Mouse (Mus musculus): ENCODE data around the gene Elf1. TPM values are rescaled to one million over a fixed set of nuclear protein-coding genes. Genes with fewer than 3 reads are reported as not detected.
A peak's percentile ranks its signal among the peaks of the same experiment; 100 is the strongest.

The Elf1 gene
- total and polyA plus RNA-seq, 3 experiments: 21.5 to 43.1 (median 24.2) TPM

DNA sequence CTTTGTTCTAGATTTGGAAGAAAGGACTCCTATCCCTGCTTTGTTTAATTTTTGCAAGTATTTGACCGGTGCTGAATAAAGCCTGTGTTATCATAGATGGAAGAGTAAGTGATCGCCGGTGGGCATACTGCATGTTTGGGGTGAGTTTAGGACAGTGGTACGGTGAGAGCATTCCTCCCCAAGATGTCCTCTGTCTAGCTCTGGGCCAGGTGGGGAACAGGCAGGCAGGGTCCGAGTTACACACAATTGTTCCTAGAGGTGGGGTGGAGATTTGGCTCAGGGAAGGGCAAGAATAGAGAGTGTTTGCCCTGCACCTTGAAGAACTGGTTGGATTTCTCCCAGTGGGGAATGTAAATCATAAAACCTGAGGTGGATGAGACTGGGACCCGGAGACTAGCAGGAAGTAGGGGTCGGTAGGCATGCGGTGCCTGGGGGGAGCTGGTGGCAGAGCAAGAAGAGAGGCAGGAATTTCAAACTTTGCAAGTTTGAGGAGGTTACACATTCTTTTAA, 2.7 kb downstream of the Elf1 start:
- Histone ChIP-seq H3K36me3 (ENCODE audit: control insufficient read depth in 1 of 2, insufficient read depth in 2 of 2, low read length in 2 of 2) (peaks cover 0 to 13% of the 10 kb centered on the region in 2 experiments; a peak in 2 of 4 replicates), H3K27me3 (ENCODE audit: control insufficient read depth in 1 of 2, insufficient read depth in 2 of 2, low read length in 2 of 2) (no peaks in the 10 kb centered on the region), H3K9me3 (replicated peaks; ENCODE audit: insufficient read depth, low read length) (no peaks in the 10 kb centered on the region), H3K27ac (ENCODE audit: control insufficient read depth, low read depth, low read length) (no peak overlapping the region), H3K79me2 (ENCODE audit: control insufficient read depth, insufficient read depth, low read length, poor library complexity) (peaks cover 14% of the 10 kb centered on the region), H3K9ac (ENCODE audit: control insufficient read depth, low read depth, low read length, poor library complexity, severe bottlenecking) (no peak overlapping the region), H3K4me3 (ENCODE audit: control insufficient read depth in 1 of 2, insufficient read depth in 1 of 2, low read depth in 2 of 2, low read length in 2 of 2) (no peak overlapping the region), H3K4me1 (ENCODE audit: control insufficient read depth in 1 of 2, insufficient read depth in 2 of 2, low read length in 2 of 2) (peaks cover 0 to 12% of the 10 kb centered on the region in 2 experiments; a peak in 3 of 4 replicates)
- TF ChIP-seq EP300 (IDR thresholded peaks at IDR 0.05; ENCODE audit: low read depth in 1 of 2, low read length in 2 of 2) (no peak), ZKSCAN1 (IDR thresholded peaks at IDR 0.05; ENCODE audit: low read depth, low read length) (no peak), MAZ (IDR thresholded peaks at IDR 0.05; ENCODE audit: low read depth, low read length) (no peak), CHD1 (IDR thresholded peaks at IDR 0.05; ENCODE audit: low read depth, low read length) (no peak), UBTF (IDR thresholded peaks at IDR 0.05; ENCODE audit: borderline replicate concordance, insufficient read depth, low read depth, low read length) (no peak), ZC3H11A (IDR thresholded peaks at IDR 0.05; ENCODE audit: low read depth, low read length) (no peak), NELFE (IDR thresholded peaks at IDR 0.05; ENCODE audit: low read depth, low read length) (no peak), POLR2A (IDR thresholded peaks at IDR 0.05; ENCODE audit: control insufficient read depth in 1 of 2, insufficient read depth in 1 of 2, low read depth in 1 of 2, low read length in 2 of 2, poor library complexity in 1 of 2) (no peak), MAFK (IDR thresholded peaks at IDR 0.05; ENCODE audit: borderline replicate concordance, low read depth, low read length) (no peak), SMC3 (IDR thresholded peaks at IDR 0.05; ENCODE audit: low read depth, low read length) (no peak)
- DNase-seq (ENCODE audit: low read depth, low spot score): no peak

DNA sequence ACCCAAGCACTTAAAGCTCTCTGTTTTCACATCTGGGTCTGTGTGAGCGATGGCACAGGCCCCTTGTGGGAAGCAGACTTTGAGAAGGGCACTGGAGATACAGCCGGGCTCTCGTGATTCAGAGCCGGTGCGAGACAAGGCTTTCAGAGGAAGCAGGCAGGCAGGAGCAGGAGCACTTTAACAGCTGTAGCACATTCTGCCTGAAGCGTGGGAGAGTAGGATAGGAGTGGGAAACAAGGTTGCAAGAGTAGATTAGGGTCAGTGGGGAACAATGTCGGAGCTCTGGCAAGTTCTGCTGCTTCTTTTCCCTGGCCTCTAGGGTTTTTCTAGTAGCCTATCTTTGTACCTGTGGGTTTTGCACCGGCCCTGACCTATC, 5.6 kb downstream of the Elf1 start:
- Histone ChIP-seq H3K36me3 (ENCODE audit: control insufficient read depth in 1 of 2, insufficient read depth in 2 of 2, low read length in 2 of 2) (peaks cover 0 to 7% of the 10 kb centered on the region in 2 experiments; a peak in 2 of 4 replicates), H3K4me3 (ENCODE audit: control insufficient read depth in 1 of 2, insufficient read depth in 1 of 2, low read depth in 2 of 2, low read length in 2 of 2) (peak overlapping the region; percentile 78 to 81), H3K27ac (ENCODE audit: control insufficient read depth, low read depth, low read length) (peak overlapping the region; percentile 24; the same call in 1 of the 2 replicates), H3K79me2 (ENCODE audit: control insufficient read depth, insufficient read depth, low read length, poor library complexity) (peaks cover 3% of the 10 kb centered on the region; the same call in 1 of the 2 replicates), H3K27me3 (ENCODE audit: control insufficient read depth in 1 of 2, insufficient read depth in 2 of 2, low read length in 2 of 2) (no peaks in the 10 kb centered on the region), H3K4me1 (ENCODE audit: control insufficient read depth in 1 of 2, insufficient read depth in 2 of 2, low read length in 2 of 2) (peaks cover 0 to 8% of the 10 kb centered on the region in 2 experiments; a peak in 2 of 4 replicates), H3K9me3 (replicated peaks; ENCODE audit: insufficient read depth, low read length) (no peaks in the 10 kb centered on the region), H3K9ac (ENCODE audit: control insufficient read depth, low read depth, low read length, poor library complexity, severe bottlenecking) (peak overlapping the region; percentile 65)
- TF ChIP-seq MAZ (IDR thresholded peaks at IDR 0.05; ENCODE audit: low read depth, low read length): no peak
- no peak for TF ChIP-seq RAD21 (IDR thresholded peaks at IDR 0.05; ENCODE audit: low read depth, low read length)
- TF ChIP-seq HCFC1 (IDR thresholded peaks at IDR 0.05; ENCODE audit: low read depth, low read length): no peak
- TF ChIP-seq GATA1 (IDR thresholded peaks at IDR 0.05; ENCODE audit: low read depth, low read length): 0 out of 2 replicates have a peak, but pooled peaks have one; percentile 4
- peak in 1 of 2 experiments; percentile 21; a peak in 1 of 4 replicates for TF ChIP-seq EP300 (IDR thresholded peaks at IDR 0.05; ENCODE audit: low read depth in 1 of 2, low read length in 2 of 2)
- TF ChIP-seq CTCF (IDR thresholded peaks at IDR 0.05 in 2 of 3, conservative IDR thresholded peaks at IDR 0.05 in 1 of 3; ENCODE audit: control insufficient read depth in 1 of 3, insufficient read depth in 1 of 3, low read depth in 2 of 3, low read length in 3 of 3, poor library complexity in 1 of 3, severe bottlenecking in 1 of 3): no peak
- TF ChIP-seq JUND (IDR thresholded peaks at IDR 0.05; ENCODE audit: low read depth, low read length): no peak
- TF ChIP-seq KAT2A (conservative IDR thresholded peaks at IDR 0.05; ENCODE audit: low read depth, low read length): no peak
- TF ChIP-seq BHLHE40 (IDR thresholded peaks at IDR 0.05; ENCODE audit: borderline replicate concordance, low read depth, low read length): no peak
- TF ChIP-seq ETS1 (IDR thresholded peaks at IDR 0.05; ENCODE audit: low read depth, low read length): no peak
- TF ChIP-seq POLR2AphosphoS5 (IDR thresholded peaks at IDR 0.05; ENCODE audit: borderline replicate concordance, low read depth, low read length): no peak
- TF ChIP-seq ZC3H11A (IDR thresholded peaks at IDR 0.05; ENCODE audit: low read depth, low read length): no peak
- no peak for TF ChIP-seq CHD2 (IDR thresholded peaks at IDR 0.05; ENCODE audit: low read length)
- no peak for TF ChIP-seq USF2 (IDR thresholded peaks at IDR 0.05; ENCODE audit: borderline replicate concordance in 1 of 2, insufficient read depth in 1 of 2, low read depth in 1 of 2, low read length in 2 of 2)
- TF ChIP-seq TAL1 (IDR thresholded peaks at IDR 0.05; ENCODE audit: low read length): peak; percentile 78
- peak; percentile 59 for DNase-seq (ENCODE audit: low read depth, low spot score)

All from MEL (cell line).